Mouse (Mus musculus) forebrain, embryonic 12.5 days (tissue): ENCODE data around the gene Jak3. TPM values are rescaled to one million over a fixed set of nuclear protein-coding genes. Genes with fewer than 3 reads are reported as not detected.

Experiments used
- microRNA-seq: library from miRNA; unstranded; fragments of <30 nt; microRNA quantifications from one replicate; pipeline ENCODE4, GENCODE M21; 2017
- polyA plus RNA-seq: library from polyadenylated mRNA; unstranded; fragments of >200 nt; fragmentation: Nextera tagmentation; extraction: Ambion mirVana; gene quantifications from 2 replicates; pipeline ENCODE4 v1.2.1, GENCODE M21; 2016

The Jak3 gene
- polyA plus RNA-seq, 1 experiment from 2014 or later: 2.9 TPM

Small RNAs within 50 kb of the gene (microRNA-seq; reads per million reads assigned to microRNA genes)
- gene Mir6769b: 0.73 reads per million

Other genes starting within 250 kb of the Jak3 start
- gene Abhd8, start 212.6 kb upstream of the Jak3 start, polyA plus RNA-seq: 99.3 and 99.8 TPM in 2 replicates
- gene Mrpl34, start 211.3 kb upstream of the Jak3 start, polyA plus RNA-seq: 207 and 219 TPM in 2 replicates
- gene Dda1, start 207.1 kb upstream of the Jak3 start, polyA plus RNA-seq: 146 and 155 TPM in 2 replicates
- gene Ano8, start 190.3 kb upstream of the Jak3 start, polyA plus RNA-seq: 11.1 and 13.4 TPM in 2 replicates
- gene Gtpbp3, start 188.2 kb upstream of the Jak3 start, polyA plus RNA-seq: 12.6 and 15.1 TPM in 2 replicates
- 27.6 and 30.2 TPM in 2 replicates for gene Plvap, start 164.5 kb upstream of the Jak3 start, polyA plus RNA-seq
- 0.20 and 0.21 TPM in 2 replicates for gene Ccdc194, start 150.6 kb upstream of the Jak3 start, polyA plus RNA-seq
- gene Bst2, start 138.8 kb upstream of the Jak3 start, polyA plus RNA-seq: 8.4 and 8.5 TPM in 2 replicates
- 48.1 and 52.1 TPM in 2 replicates for gene Mvb12a, start 133.4 kb upstream of the Jak3 start, polyA plus RNA-seq
- gene Tmem221, start 117.4 kb upstream of the Jak3 start, polyA plus RNA-seq: 0.19 TPM in 1 of 2 replicates, not detected in the other
- gene Nxnl1, start 109.7 kb upstream of the Jak3 start, polyA plus RNA-seq: not detected in 2 replicates
- 44.6 and 45.2 TPM in 2 replicates for gene Slc27a1, start 107.4 kb upstream of the Jak3 start, polyA plus RNA-seq
- 199 and 208 TPM in 2 replicates for gene Pgls, start 84.1 kb upstream of the Jak3 start, polyA plus RNA-seq
- 4.3 and 5.6 TPM in 2 replicates for gene Fam129c, start 78.6 kb upstream of the Jak3 start, polyA plus RNA-seq
- 42.7 TPM in 2 replicates for gene Colgalt1, start 65.3 kb upstream of the Jak3 start, polyA plus RNA-seq
- 13.7 and 16.0 TPM in 2 replicates for gene Unc13a, start 4.5 kb upstream of the Jak3 start, polyA plus RNA-seq
- gene Insl3, start 12.9 kb downstream of the Jak3 start, polyA plus RNA-seq: not detected in 2 replicates
- 0.36 and 0.72 TPM in 2 replicates for gene B3gnt3, start 25.5 kb downstream of the Jak3 start, polyA plus RNA-seq
- 38.4 and 38.9 TPM in 2 replicates for gene Fcho1, start 49.4 kb downstream of the Jak3 start, polyA plus RNA-seq
- 6.0 and 8.0 TPM in 2 replicates for gene Zfp709, start 205.7 kb downstream of the Jak3 start, polyA plus RNA-seq
- gene Zfp882, start 232.3 kb downstream of the Jak3 start, polyA plus RNA-seq: 13.0 and 15.0 TPM in 2 replicates
- gene Zfp617, start 232.3 kb downstream of the Jak3 start, polyA plus RNA-seq: 35.8 and 37.8 TPM in 2 replicates